Mouse (Mus musculus) olfactory bulb, adult 2 months (tissue): Measurements from ENCODE around the gene Hist2h2be.
"Not testable (repeated sequence)": the region's sequence is repeated elsewhere in the genome, so short reads cannot be mapped to it uniquely, and the experiment has no call there.

Experiments
- CTCF ChIP-seq: fragments of 200-500 bp; IDR thresholded peaks from 2 replicates; pipeline ENCODE4 v1.5.1; 2012; ENCODE audit warnings: low read depth, mild to moderate bottlenecking, low read length, moderate library complexity; ENCODE audit not compliant: insufficient read depth
- POLR2A ChIP-seq: fragments of 200-500 bp; IDR thresholded peaks from 2 replicates; pipeline ENCODE4 v1.6.1; 2012; ENCODE audit warnings: mild to moderate bottlenecking, low read depth, low read length, moderate library complexity; ENCODE audit not compliant: insufficient read depth

GRCm38 (mm10) chr3:96246427-96246856 is 25.5 kb downstream of the Hist2h2be start, which contains the start of gene Hist2h3c1:
- TF ChIP-seq CTCF, POLR2A: not testable (repeated sequence)
